Mouse (Mus musculus): ENCODE results near the gene Kcnk4.

DNA sequence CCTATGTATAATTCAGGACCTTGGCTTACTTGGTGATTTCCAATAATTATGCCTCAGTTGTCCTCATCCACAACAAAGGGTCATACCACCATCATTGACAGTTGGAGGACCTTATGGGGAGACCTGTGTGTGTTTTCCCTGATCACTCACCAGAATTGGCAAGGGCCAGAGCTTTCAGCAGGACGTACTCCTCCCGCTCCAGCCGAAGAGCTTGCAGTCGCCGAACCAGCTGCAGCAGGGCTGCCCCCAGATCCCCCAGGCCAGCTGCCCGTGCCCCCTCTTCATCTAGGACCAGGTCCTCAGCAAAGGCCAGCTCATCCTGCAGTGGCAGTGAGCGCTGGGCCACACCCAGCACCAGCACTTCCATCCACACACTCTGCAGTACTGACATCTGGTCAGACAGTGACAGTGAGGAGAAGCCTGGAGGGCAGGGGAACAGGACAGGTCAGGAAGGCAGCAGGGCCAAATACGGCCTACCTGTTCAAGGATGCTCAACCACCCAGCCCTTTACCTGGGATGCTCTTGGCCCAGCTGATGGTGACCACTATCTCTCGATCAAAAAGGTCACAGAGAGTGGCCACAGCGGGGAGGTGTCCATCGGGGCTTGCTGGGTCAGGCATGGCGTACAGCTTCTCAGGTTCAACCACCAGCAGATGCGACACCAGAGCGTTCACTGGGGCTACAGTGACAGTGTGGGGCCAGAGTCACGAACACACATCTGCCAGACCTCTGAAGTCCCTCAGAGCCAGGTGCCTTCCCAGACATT, 21.9 kb downstream of the Kcnk4 start:
- no peak for TF ChIP-seq CTCF (IDR thresholded peaks at IDR 0.05; ENCODE audit: borderline replicate concordance, insufficient read depth, low read length)
- TF ChIP-seq POLR2A (IDR thresholded peaks at IDR 0.05; ENCODE audit: low read depth, low read length) = no peak

All from embryonic fibroblast, embryonic 13.5 days (primary cell).